Mouse (Mus musculus): ENCODE results near the gene Cebpz.

Cebpz gene

DNA sequence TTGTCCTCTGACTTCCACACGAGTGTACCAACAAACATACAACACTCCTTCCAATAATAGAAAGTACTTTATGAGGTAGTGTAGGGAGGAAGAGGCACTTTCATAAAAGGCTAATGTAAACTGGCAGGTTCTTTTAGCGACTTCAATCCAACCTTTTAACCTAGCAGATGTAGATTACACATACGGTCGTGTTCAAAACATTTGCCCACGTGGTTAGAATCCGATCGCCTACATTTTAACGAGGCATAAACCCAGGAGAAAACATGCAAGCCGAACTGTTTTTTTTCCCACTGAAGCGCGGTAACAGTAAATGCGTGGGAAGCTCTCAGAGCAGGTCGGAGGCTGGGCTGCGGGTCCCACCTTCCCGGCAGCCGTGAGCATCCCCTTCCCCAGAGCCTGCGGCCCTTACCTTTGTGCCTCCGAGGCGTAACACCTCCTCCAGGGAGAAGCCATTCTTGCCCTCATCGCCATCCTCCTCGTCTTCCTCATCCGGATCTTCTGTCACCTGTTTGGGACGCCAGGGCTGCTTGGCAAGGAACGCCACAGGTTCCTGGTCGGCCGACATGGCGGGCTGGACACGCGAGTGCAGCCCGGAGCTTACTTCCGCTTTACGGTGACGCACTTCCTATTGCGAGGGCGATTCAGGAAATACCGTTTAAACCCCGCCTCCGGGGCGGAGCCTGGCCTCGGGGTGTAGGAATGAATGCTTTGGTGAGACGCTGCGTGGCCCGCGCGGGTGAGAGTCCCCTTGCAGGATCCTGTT is at the start of gene Cebpz, which contains the start of gene Ndufaf7:
Cebpz (minus strand) TSS at position 601 of the 763 bp plus-strand sequence.
Ndufaf7 (plus strand) TSS at position 671 of the 763 bp plus-strand sequence.
- DNase-seq, result peak; percentile 97 to 98

DNA sequence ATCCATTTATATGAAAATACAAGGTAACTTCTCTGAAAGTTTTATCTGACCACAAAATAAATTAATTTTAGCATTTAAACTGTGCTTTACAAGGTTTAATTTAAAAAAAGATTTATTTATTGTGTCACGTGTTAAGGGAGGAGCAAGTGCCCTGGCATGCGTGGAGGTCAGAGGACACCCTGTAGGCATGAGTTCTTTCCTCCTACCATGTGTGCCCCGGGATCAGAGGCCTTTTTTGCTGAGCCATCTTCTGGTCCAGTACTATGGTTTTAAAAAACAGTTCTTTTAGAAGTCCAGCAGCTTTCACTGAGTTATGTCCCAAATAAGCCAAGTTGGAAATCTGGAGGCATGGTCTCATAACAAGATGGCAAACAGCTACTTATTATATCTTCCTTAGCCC is 46.9 kb upstream of the Cebpz start:
- DNase-seq, result no peak

GRCm38 (mm10) chr17:78983166-78983565 is 46.3 kb upstream of the Cebpz start:
- no peak for DNase-seq

GRCm38 (mm10) chr17:78968500-78968899 is 31.6 kb upstream of the Cebpz start:
- DNase-seq, result no peak

DNA sequence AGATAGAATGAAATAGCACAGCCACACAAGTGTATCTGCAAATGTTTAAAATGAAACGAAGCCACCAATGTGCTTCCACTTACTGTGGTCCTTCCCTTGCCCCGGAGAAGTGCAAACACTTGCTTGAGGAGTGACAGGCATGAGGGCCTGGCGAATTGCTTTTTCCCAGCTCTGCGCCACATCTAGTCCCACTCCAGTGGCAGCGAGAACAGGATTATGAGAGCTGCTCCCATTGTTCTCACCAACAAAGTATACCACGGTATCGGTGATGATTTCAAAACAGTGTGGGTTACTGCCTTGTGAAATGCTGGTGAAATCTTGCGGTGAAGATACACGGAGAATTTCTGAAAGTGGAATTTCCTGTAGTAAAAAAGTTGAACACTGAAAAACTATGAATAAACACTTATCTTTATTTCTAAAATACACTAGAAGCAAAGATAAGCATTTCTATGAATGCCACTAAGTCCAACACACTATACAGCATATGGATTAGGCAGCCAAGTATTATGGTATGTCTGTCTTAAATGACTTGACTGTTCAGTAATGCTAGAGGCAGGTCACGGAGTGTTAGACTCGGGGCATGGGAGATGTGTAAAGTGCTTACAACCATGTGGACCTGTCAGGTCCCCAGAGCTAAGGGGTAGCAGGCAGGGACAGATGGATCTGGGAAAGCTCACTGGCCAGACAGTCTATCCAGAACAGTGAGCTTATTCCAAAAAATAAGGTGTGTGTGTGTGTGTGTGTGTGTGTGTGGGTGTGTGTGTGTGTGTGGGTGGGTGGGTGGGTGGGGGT is 29.4 kb upstream of the Cebpz start:
- DNase-seq, result peak; percentile 25 to 61

DNA sequence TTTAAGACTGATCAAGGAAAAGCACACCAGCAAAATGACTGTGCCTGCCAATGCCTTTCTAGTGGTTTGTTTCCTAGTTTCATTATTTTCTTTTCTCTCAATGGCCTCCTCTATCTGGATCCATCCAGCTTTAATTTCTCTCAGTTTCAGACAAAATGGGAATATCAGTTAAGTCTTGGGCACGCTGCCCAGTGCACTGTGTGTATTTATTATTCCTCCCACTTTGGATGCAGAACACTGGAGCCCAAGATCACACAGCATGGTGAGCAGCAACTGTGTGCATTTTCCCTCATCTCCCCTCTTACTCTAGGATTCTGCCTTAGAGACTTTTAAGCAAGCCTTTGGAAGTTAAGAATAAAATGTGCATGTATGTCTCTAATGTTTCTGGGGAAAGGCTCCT is 27.5 kb upstream of the Cebpz start:
- DNase-seq, result no peak

- no peak for DNase-seq
Observed at GRCm38 (mm10) chr17:78959473-78959872, 22.6 kb upstream of the Cebpz start.

- no peak for DNase-seq
Observed at GRCm38 (mm10) chr17:78953240-78953639, 16.4 kb upstream of the Cebpz start.

GRCm38 (mm10) chr17:78952070-78952469 is 15.2 kb upstream of the Cebpz start:
- no peak for DNase-seq

GRCm38 (mm10) chr17:78951225-78951624 is 14.4 kb upstream of the Cebpz start:
- DNase-seq, result no peak

- DNase-seq, result no peak
Observed at GRCm38 (mm10) chr17:78942579-78942978, 5.7 kb upstream of the Cebpz start.

- DNase-seq, result no peak
Observed at GRCm38 (mm10) chr17:78938927-78939326, 2.1 kb upstream of the Cebpz start.

DNA sequence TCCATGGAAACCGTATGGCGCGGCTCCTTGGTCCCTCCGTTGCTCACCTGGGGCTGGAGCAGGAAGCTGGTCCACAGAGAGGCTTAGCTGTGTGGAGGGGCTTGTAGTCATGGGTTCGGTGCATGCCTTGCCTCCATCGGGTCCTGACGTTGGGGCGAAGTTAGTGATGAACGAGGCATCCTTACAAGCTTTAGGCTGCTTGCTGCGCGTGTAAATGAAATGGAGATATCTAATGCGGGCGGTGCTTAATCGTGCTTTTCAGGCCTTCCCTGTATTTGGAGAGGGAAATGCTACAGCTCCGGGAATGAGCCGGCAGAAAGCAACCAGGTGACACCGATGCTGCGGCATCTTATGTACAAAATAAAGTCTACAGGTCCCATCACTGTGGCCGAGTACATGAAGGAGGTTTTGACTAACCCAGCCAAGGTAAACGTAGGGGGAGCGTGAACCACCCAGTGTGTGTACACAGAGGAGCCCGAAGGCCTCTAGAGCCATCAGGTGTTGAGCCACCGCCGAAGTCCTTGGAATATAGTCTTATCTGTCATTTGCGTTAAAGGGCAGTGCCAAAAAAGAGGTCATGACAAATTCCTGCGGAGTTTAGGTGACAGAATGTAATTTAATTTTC is 475 bp upstream of the Cebpz start:
- DNase-seq, result peak in 1 of 2 experiments; percentile 6

GRCm38 (mm10) chr17:78935857-78936256 is 1.0 kb downstream of the Cebpz start:
- DNase-seq, result no peak

DNA sequence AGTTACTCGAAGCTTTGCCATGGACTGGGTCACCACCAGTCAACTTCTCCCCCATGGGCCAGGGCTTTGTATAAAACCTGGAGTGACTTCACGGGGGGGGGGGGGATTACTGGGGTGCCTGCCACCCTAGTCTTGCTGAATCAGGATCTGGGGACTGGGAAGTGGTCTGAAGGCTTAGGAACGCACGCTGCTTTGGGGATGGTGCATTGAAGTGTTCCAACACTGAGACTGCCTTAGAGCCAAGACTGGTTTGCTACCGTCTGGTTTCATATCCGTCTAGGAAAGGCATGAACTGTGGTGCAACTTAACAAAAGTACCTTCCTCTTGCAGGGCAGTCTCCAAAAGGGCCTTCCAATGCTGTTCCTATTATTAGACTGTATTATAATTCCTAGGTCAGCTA is 19.2 kb downstream of the Cebpz start:
- no peak for DNase-seq

DNA sequence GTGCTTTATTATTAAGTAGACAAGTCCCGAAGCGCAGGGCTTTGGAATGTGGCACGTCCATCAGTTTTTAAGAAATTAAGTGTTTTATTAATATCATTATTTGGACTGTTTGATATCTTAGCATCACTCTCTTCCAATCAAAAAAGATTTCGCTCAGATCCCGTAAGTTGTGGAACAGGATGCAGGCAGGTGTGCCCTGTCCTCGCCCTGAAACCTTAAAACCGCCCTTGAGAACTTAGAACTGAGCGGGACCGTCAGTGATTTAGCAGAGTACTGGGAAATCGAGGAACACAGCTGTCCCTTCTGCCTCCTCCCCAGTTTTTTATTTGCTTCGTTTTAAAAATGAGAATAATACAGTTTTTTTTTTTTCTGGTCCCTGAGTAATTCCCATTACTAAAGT is 20.0 kb downstream of the Cebpz start:
- DNase-seq, result no peak

DNA sequence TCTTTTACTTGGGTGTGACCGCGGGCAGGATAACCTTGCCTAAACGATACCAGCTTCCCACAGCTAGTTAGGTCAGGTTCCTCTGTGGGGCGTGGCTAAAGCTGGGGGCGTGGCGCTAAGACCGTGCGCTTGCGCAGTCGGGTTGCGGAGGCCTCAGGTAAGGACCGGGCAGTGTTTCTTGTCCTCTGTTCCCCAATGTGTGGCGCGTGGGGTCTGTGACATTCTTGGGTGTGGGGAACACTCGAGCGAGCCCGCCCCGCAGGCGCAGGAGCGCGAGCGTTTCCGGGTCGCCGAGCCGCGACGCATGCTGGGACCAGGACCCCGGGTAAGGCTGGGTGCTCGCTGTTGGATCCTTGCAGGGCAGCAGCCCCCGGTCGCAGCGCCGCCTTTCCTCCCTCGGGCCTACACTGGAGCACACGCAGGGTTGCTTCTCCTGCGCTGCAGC is 20.5 kb downstream of the Cebpz start, which contains the start of gene Cebpzos:
Cebpzos (plus strand) TSS at position 132 of the 445 bp plus-strand sequence.
- DNase-seq, result peak; percentile 89 to 92

DNA sequence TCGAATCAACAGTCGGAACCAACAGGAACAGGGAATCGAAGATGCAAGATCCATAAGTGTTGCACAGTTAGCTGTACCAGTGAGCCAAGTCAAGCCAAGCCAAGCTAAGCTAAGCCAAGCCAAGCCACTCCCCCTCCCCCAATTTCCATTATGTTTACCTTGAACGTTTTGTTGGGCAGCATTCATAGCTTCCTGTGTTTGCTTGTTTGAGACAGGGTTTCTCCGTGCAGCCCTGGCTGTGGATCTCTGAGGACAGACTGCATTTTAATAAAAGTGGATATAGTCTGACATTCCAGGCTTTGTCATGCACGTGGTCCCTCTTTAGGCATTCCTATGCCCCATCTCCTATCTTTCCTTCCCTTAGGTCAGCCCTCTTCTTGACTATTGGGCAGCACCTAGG is 21.1 kb downstream of the Cebpz start:
- no peak for DNase-seq

DNA sequence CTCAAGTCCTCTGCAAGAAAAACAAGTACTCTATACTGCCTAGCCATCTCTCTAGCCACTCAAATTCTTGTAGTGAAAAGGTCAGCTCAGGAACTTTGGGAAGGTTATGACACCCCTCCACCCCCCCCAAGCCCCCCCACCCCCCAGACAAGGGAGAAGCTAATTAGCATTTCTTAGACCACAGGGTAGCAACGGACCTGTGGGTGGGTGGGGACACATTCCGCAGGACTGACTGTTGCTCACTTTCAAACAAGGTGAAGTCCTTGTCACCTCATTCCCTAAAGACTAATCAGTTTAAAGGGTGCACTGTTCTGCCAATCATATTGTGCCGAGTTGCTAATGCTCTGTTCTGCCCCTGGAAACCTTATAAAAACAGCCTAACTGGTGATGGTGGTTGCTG is 22.9 kb downstream of the Cebpz start:
- no peak for DNase-seq

- DNase-seq, result peak; percentile 26 to 38
Observed at GRCm38 (mm10) chr17:78912861-78913281, 24.0 kb downstream of the Cebpz start.

DNA sequence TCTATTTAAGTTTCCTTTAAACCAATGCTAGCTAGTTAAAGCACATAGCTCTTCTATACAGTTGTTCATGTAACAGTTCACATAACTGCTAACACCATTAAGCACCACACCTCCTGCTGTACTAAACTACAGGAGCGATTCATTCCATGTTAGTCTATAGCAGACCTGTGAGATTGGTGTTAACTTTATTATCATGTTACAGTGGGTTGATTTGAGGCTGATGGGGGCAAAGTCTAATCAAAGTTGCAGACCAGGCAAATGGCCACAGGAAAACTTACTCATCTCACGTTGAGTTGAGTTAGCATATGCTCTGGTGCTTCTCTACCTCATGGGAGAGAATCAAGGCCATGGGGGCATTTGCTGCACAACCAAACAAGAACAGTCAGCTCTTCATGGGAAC is 27.5 kb downstream of the Cebpz start:
- no peak for DNase-seq

DNA sequence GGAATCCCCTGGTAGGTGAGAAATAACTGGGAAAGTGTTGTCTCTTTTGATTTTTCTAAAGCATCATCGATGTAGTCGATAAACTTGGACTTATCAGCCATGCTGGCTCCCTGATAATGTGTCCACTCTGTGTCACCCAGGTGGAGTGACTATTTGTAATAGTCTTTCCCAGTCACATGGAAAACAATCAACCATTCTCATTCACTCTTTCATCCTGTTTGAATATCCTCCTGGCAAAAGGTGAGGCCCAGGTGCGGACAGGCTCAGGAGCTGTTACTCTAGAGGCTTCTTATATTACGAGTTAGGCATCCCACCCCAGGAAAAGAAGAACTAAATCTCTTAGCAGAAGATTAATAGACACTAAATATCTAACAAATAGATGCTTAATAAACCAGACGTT is 30.0 kb downstream of the Cebpz start, which contains the start of gene Sult6b1:
Sult6b1 (minus strand) TSS at position 101 of the 400 bp plus-strand sequence.
- DNase-seq, result no peak

GRCm38 (mm10) chr17:78903158-78903557 is 33.7 kb downstream of the Cebpz start:
- DNase-seq, result no peak

Data from lung, postnatal 4 days (tissue).